Mouse (Mus musculus) myocyte (in vitro differentiated cells): Measurements from ENCODE around the gene Endou.

Experiments
- CEBPB ChIP-seq: IDR thresholded peaks from 2 replicates; pipeline ENCODE4 v1.6.1; 2011; ENCODE audit warnings: mild to moderate bottlenecking, moderate library complexity; ENCODE audit not compliant: poor library complexity, insufficient read depth, severe bottlenecking
- E2F4 ChIP-seq: IDR thresholded peaks from one replicate; pipeline ENCODE4 v1.6.1; 2011; ENCODE audit warnings: mild to moderate bottlenecking, control low read depth, moderate library complexity; ENCODE audit not compliant: insufficient read depth
- MYOD1 ChIP-seq, 3 experiments: IDR thresholded peaks; one replicate each; pipeline ENCODE4 v1.6.1; 2011; ENCODE audit warnings: control low read depth in 2 of 3, low read depth in 2 of 3, mild to moderate bottlenecking in 2 of 3, moderate library complexity in 1 of 3; ENCODE audit not compliant: insufficient read length in 2 of 3, control insufficient read depth in 1 of 3
- MYOG ChIP-seq, 3 experiments: IDR thresholded peaks; one replicate each; pipeline ENCODE4 v1.6.1; 2011; ENCODE audit warnings: control low read depth in 2 of 3, low read depth in 2 of 3, mild to moderate bottlenecking in 2 of 3; ENCODE audit not compliant: insufficient read length in 2 of 3, control insufficient read depth in 1 of 3, insufficient read depth in 1 of 3
- POLR2A ChIP-seq: IDR thresholded peaks from one replicate; pipeline ENCODE4 v1.6.1; 2011; ENCODE audit warnings: low read depth, mild to moderate bottlenecking, control low read depth, moderate library complexity; ENCODE audit not compliant: insufficient read length
- POLR2AphosphoS2 ChIP-seq: IDR thresholded peaks from one replicate; pipeline ENCODE4 v1.6.1; 2011; ENCODE audit warnings: low read depth, control low read depth; ENCODE audit not compliant: insufficient read length
- SRF ChIP-seq: IDR thresholded peaks from one replicate; pipeline ENCODE4 v1.6.1; 2011; ENCODE audit warnings: low read depth; ENCODE audit not compliant: control insufficient read depth, insufficient read length
- TCF3 ChIP-seq: IDR thresholded peaks from one replicate; pipeline ENCODE4 v1.6.1; 2011; ENCODE audit warnings: low read depth, control low read depth; ENCODE audit not compliant: insufficient read length
- USF1 ChIP-seq: IDR thresholded peaks from one replicate; pipeline ENCODE4 v1.6.1; 2011; ENCODE audit warnings: low read depth, mild to moderate bottlenecking, control low read depth, moderate library complexity

DNA sequence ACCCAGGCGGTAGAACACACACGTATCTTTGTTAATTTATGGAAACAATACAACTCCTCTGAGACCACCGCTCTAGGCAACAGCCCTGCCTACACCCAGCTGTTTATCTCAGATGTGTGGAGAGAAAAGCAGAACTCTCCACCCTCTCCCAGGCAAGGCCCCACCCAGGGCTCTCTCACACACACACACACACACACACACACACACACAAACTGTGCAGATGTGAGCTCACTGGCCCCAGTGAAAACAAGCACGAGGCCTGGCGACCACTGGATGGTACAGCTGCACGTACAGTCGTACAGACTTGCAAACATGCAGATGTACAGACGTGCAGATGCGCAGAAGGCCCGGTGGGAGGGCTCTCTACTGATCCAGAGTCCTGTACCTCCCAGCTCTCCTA is 13.8 kb upstream of the Endou start:
- TF ChIP-seq POLR2AphosphoS2 (no peak), CEBPB (no peak), MYOD1 (IDR thresholded peaks at IDR 0.05; ENCODE audit: control insufficient read depth in 1 of 3, insufficient read length in 2 of 3, low read depth in 2 of 3) (no peak), POLR2A (no peak), TCF3 (no peak), SRF (no peak), USF1 (no peak), E2F4 (no peak), MYOG (IDR thresholded peaks at IDR 0.05; ENCODE audit: control insufficient read depth in 1 of 3, insufficient read depth in 1 of 3, insufficient read length in 2 of 3, low read depth in 2 of 3) (no peak)
